Mouse (Mus musculus): ENCODE results near the gene Tnfrsf1b. TPM values are rescaled to one million over a fixed set of nuclear protein-coding genes. Genes with fewer than 3 reads are reported as not detected.
A peak's percentile ranks its signal among the peaks of the same experiment; 100 is the strongest.
"Not testable (repeated sequence)": the region's sequence is repeated elsewhere in the genome, so short reads cannot be mapped to it uniquely, and the experiment has no call there.

The Tnfrsf1b gene
- polyA plus RNA-seq, 1 experiment from 2014 or later: 2.1 TPM

DNA sequence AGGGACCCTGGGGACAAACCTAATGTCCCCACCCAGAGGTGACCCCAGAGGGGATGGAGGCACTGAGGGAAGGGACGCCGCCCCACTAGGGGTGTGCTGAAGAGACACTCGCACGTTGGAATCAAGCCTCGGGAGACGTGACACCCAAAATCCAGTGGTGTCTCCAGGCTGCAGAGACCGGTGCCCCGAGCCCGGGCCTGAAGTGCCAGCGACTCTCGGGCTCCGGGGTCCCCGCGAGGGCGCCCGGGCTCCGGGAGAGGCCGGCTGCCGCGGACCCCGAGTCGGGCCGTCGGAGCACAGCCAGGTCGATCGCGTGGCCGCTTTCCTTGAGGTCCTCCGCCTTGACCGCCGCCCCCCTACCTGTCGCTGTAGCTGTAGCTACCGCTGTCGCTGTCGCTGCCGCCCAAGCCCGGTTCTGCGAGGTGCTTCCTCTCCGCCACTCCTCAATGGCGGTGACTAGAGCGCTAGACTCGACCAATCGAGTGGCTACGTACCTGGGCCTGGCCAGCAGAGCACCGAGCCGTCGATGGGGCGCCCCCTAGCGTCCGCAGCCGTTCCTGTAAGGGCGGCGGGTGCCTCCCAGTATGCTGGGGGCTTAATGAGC is 52.0 kb downstream of the Tnfrsf1b start, which contains the start of gene Vps13d:
Gene Vps13d, minus strand, starts transcription at position 447 of the 604 bp plus-strand sequence.
- Histone ChIP-seq H3K9me3 (ENCODE audit: control insufficient read depth, low read length) (no peaks in the 10 kb centered on the region), H3K36me3 (ENCODE audit: control insufficient read depth, insufficient read depth, low read length) (no peaks in the 10 kb centered on the region)

DNA sequence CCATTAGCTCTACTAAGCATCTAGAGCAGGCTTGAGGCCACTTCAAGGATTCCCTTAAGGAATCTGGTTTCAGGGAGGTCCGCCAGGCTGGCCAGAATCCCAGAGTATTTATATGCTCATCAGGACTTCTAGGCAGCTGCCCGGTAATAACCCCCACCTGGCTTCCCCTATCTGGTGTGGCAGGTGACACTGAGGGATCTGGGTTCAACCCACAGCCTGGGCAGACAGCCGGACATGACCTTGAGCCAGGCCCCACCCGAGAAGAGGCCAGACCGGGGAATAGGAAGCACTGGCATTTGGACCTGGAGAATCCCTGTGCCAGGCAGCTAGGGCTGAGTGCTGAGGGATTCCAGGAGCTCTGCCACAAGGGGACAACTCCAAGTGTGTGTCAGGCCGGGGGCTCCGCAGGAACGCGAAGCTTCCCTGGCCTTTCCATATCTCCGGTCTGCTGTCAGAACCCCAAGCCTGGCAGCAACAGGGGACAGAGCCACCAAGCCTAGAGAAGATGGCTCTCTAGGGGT is 52.6 kb downstream of the Tnfrsf1b start:
- 2% methylated on average over 10 of the region's 10 CpGs for WGBS
- peak overlapping the region; percentile 90 for H3K4me2 ChIP-seq (ENCODE audit: low read depth, low read length, severe bottlenecking)
- DNase-seq (ENCODE audit: low spot score) (peak; percentile 64), ATAC-seq (replicated peaks; ENCODE audit: low FRiP score) (0 out of 2 replicates have a peak, but pooled peaks have one; percentile 1)
- no peaks in the 10 kb centered on the region for H3K9me3 ChIP-seq (ENCODE audit: control insufficient read depth, low read length)
- H3K27ac ChIP-seq (ENCODE audit: low read depth, low read length): no peak overlapping the region
- H3K9ac ChIP-seq (ENCODE audit: low read length): peak overlapping the region; percentile 82
- no peaks in the 10 kb centered on the region for H3K36me3 ChIP-seq (ENCODE audit: control insufficient read depth, insufficient read depth, low read length)
- H3K4me3 ChIP-seq (ENCODE audit: low read depth, low read length): peak overlapping the region; percentile 89
- H3K27me3 ChIP-seq (ENCODE audit: control insufficient read depth, insufficient read depth, low read length): no peaks in the 10 kb centered on the region
- H3K4me1 ChIP-seq (replicated peaks; ENCODE audit: control insufficient read depth, insufficient read depth, low read length): peaks cover 4% of the 10 kb centered on the region

More for the DNA sequence above, 52.0 kb downstream of the Tnfrsf1b start, which contains the start of gene Vps13d:
- DNase-seq (ENCODE audit: low spot score): peak; percentile 97
- WGBS: under 1% methylated on average over 33 of the region's 53 CpGs
- peak within 1 kb of the TSS; percentile 90 for H3K4me2 ChIP-seq (ENCODE audit: low read depth, low read length, severe bottlenecking)
- ATAC-seq (replicated peaks; ENCODE audit: low FRiP score): peak; percentile 94
- no peak within 1 kb of the TSS for H3K27ac ChIP-seq (ENCODE audit: low read depth, low read length)
- peaks cover 4% of the 10 kb centered on the region for H3K4me1 ChIP-seq (replicated peaks; ENCODE audit: control insufficient read depth, insufficient read depth, low read length)
- H3K27me3 ChIP-seq (ENCODE audit: control insufficient read depth, insufficient read depth, low read length): no peaks in the 10 kb centered on the region
- H3K4me3 ChIP-seq (ENCODE audit: low read depth, low read length): peak within 1 kb of the TSS; percentile 89
- H3K9ac ChIP-seq (ENCODE audit: low read length): peak within 1 kb of the TSS; percentile 82

DNA sequence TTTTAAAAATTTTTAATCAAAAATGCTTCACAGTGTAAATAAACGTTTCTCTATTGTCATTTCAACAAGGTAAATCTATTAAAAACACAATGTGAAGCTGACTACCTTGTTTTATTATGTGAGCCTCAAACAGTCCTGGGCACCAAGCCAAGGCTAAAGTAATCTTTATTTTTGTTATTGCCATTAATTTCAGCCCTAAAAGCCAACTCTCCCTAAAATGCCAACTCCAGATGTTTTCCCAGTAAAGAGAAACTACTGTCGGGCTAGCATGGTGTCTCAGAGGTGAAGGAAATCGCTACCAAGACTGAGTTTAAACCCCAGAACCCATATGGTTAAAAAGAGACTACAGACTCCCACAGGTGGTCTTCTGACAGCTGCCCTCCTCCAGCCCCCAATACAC is 53.3 kb downstream of the Tnfrsf1b start:
- WGBS: 58% methylated on average over 3 of the region's 3 CpGs
- Histone ChIP-seq H3K27me3 (ENCODE audit: control insufficient read depth, insufficient read depth, low read length) (no peaks in the 10 kb centered on the region), H3K4me1 (replicated peaks; ENCODE audit: control insufficient read depth, insufficient read depth, low read length) (peaks cover 4% of the 10 kb centered on the region), H3K9ac (ENCODE audit: low read length) (no peak overlapping the region), H3K4me3 (ENCODE audit: low read depth, low read length) (no peak overlapping the region), H3K27ac (ENCODE audit: low read depth, low read length) (no peak overlapping the region), H3K4me2 (ENCODE audit: low read depth, low read length, severe bottlenecking) (no peak overlapping the region), H3K36me3 (ENCODE audit: control insufficient read depth, insufficient read depth, low read length) (no peaks in the 10 kb centered on the region), H3K9me3 (ENCODE audit: control insufficient read depth, low read length) (no peaks in the 10 kb centered on the region)
- ATAC-seq (replicated peaks; ENCODE audit: low FRiP score): no peak
- DNase-seq (ENCODE audit: low spot score): no peak

DNA sequence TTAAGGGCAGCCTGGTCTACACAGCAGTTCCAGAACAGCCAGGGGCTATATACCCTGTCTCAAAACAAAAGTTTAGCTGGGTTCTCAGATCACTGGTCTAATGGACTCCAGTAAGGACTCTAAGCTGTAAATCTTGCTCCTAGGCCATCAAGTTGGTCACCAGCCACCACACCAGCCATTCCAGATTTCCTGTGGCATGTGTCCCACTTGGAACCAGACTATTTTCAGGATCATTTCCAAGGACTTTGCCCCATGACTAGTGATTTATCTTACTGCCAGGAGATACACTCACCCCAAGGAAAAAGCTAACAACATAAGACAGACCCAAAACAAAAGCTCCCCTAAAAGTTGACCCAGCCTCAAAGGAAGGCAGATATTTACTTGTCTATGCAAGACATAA is 54.0 kb downstream of the Tnfrsf1b start:
- H3K27ac ChIP-seq (ENCODE audit: low read depth, low read length): no peak overlapping the region
- no peak for DNase-seq (ENCODE audit: low spot score)
- H3K4me2 ChIP-seq (ENCODE audit: low read depth, low read length, severe bottlenecking): no peak overlapping the region
- H3K9ac ChIP-seq (ENCODE audit: low read length): no peak overlapping the region
- H3K4me1 ChIP-seq (replicated peaks; ENCODE audit: control insufficient read depth, insufficient read depth, low read length): peaks cover 4% of the 10 kb centered on the region
- ATAC-seq (replicated peaks; ENCODE audit: low FRiP score): no peak
- no peak overlapping the region for H3K4me3 ChIP-seq (ENCODE audit: low read depth, low read length)
- no peaks in the 10 kb centered on the region for H3K9me3 ChIP-seq (ENCODE audit: control insufficient read depth, low read length)
- H3K36me3 ChIP-seq (ENCODE audit: control insufficient read depth, insufficient read depth, low read length): no peaks in the 10 kb centered on the region
- no peaks in the 10 kb centered on the region for H3K27me3 ChIP-seq (ENCODE audit: control insufficient read depth, insufficient read depth, low read length)

DNA sequence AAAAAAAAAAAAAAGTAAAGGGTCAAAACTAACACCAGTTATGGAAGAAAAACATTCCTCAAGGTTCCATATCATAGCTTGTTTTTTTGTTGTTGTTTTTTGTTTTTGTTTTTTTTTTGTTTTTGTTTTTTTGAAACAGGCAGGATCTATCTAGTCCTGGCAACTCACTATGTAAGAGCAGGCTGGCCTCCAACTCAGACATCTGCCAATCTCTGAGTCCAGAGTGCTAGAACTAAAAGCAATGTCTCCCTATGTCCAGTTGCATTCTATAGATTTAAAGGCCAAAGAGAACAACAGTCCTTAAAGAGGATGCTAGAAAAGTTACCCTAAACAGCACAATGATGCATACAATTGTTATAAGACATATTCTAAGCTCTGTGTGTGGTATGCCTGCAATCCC is 58.1 kb downstream of the Tnfrsf1b start:
- Histone ChIP-seq H3K36me3 (ENCODE audit: control insufficient read depth, insufficient read depth, low read length) (no peaks in the 10 kb centered on the region; the same call in 1 of the 2 replicates), H3K4me1 (replicated peaks; ENCODE audit: control insufficient read depth, insufficient read depth, low read length) (no peaks in the 10 kb centered on the region), H3K27me3 (ENCODE audit: control insufficient read depth, insufficient read depth, low read length) (no peaks in the 10 kb centered on the region), H3K4me3 (ENCODE audit: low read depth, low read length) (no peak overlapping the region), H3K4me2 (ENCODE audit: low read depth, low read length, severe bottlenecking) (no peak overlapping the region), H3K27ac (ENCODE audit: low read depth, low read length) (no peak overlapping the region), H3K9me3 (ENCODE audit: control insufficient read depth, low read length) (no peaks in the 10 kb centered on the region), H3K9ac (ENCODE audit: low read length) (no peak overlapping the region)
- no peak for ATAC-seq (replicated peaks; ENCODE audit: low FRiP score)
- DNase-seq (ENCODE audit: low spot score): no peak

DNA sequence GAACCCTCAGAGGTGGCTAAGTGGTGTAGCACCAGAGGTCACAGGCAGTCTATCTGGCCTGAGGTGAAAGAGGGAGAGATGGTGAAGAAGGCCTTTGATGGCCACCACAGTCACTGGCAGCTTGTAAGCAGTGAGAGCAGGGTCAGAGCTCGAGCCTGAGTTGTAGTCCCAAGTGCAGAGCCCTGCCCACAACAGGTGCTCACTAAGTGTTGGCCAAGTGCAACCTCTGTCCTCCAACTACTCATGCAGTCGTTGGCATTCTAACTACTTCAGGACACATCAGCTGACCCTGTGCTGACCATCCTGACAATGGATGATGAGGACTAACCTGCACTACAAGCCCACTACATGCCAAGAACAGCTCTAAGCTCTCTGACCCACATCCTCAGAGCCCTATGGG is 59.1 kb downstream of the Tnfrsf1b start:
- H3K4me2 ChIP-seq (ENCODE audit: low read depth, low read length, severe bottlenecking): no peak overlapping the region
- WGBS: 77% methylated on average over 2 of the region's 2 CpGs
- no peaks in the 10 kb centered on the region for H3K27me3 ChIP-seq (ENCODE audit: control insufficient read depth, insufficient read depth, low read length)
- no peak overlapping the region for H3K9ac ChIP-seq (ENCODE audit: low read length)
- DNase-seq (ENCODE audit: low spot score) (no peak), ATAC-seq (replicated peaks; ENCODE audit: low FRiP score) (no peak)
- H3K27ac ChIP-seq (ENCODE audit: low read depth, low read length): no peak overlapping the region
- no peaks in the 10 kb centered on the region; the same call in 1 of the 2 replicates for H3K36me3 ChIP-seq (ENCODE audit: control insufficient read depth, insufficient read depth, low read length)
- H3K4me1 ChIP-seq (replicated peaks; ENCODE audit: control insufficient read depth, insufficient read depth, low read length): no peaks in the 10 kb centered on the region
- H3K4me3 ChIP-seq (ENCODE audit: low read depth, low read length): no peak overlapping the region
- H3K9me3 ChIP-seq (ENCODE audit: control insufficient read depth, low read length): no peaks in the 10 kb centered on the region

DNA sequence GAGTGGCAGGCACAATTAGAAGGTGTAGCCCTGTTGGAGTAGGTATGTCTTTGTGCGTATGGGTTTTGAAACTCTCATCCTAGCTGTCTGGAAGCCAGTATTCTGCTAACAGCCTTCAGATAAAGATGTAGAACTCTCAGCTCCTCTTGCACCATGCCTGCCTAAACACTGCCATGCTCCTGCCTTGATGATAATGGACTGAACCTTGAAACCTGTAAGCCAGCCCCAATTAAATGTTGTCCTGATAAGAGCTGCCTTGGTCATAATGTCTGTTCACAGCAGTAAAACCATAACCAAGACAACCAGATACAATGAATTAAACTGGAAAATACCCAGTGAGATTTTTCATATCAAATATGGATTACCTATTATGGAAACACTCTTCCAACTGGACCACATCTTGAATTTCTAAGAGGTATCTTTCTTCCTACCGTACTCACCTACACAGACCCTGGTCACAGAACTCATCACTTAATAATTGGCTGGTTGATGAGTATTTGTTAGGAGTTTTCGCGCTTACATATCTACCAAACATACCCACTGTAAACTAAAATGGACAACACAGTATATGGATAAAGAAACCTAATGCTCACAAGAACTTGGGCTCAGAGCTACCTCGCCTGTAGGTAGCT is 67.6 kb downstream of the Tnfrsf1b start:
- H3K4me2 ChIP-seq (ENCODE audit: low read depth, low read length, severe bottlenecking): no peak overlapping the region
- ATAC-seq (replicated peaks; ENCODE audit: low FRiP score): no peak
- no peaks in the 10 kb centered on the region for H3K36me3 ChIP-seq (ENCODE audit: control insufficient read depth, insufficient read depth, low read length)
- no peaks in the 10 kb centered on the region for H3K9me3 ChIP-seq (ENCODE audit: control insufficient read depth, low read length)
- H3K4me3 ChIP-seq (ENCODE audit: low read depth, low read length): no peak overlapping the region
- DNase-seq (ENCODE audit: low spot score): no peak
- no peaks in the 10 kb centered on the region for H3K4me1 ChIP-seq (replicated peaks; ENCODE audit: control insufficient read depth, insufficient read depth, low read length)
- no peak overlapping the region for H3K27ac ChIP-seq (ENCODE audit: low read depth, low read length)
- no peak overlapping the region for H3K9ac ChIP-seq (ENCODE audit: low read length)
- WGBS: 95% methylated on average over 5 of the region's 5 CpGs
- H3K27me3 ChIP-seq (ENCODE audit: control insufficient read depth, insufficient read depth, low read length): no peaks in the 10 kb centered on the region

DNA sequence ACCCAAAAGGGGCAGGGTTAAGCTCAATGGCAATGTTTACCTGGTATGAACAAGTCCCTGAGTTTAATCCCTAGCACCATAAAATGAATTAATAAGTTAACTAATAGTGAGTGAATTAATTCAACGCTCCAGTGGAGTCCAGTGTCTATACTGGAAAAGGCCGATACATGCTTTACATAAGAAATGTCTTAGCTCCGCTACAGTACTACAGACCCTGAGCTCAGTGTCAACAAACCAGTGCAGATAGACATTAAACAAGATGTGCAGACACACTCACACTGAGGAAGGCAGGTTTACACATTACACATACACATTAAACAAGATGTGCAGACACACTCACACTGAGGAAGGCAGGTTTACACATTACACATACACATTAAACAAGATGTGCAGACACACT is 81.1 kb downstream of the Tnfrsf1b start:
- not testable (repeated sequence) for ATAC-seq (replicated peaks; ENCODE audit: low FRiP score); H3K36me3 ChIP-seq (ENCODE audit: control insufficient read depth, insufficient read depth, low read length)
- WGBS: 91% methylated on average over 3 of the region's 3 CpGs

More for the DNA sequence above, 81.1 kb downstream of the Tnfrsf1b start:
- H3K27ac ChIP-seq (ENCODE audit: low read depth, low read length); H3K4me3 ChIP-seq (ENCODE audit: low read depth, low read length); H3K9ac ChIP-seq (ENCODE audit: low read length); H3K4me1 ChIP-seq (replicated peaks; ENCODE audit: control insufficient read depth, insufficient read depth, low read length); H3K9me3 ChIP-seq (ENCODE audit: control insufficient read depth, low read length); H3K4me2 ChIP-seq (ENCODE audit: low read depth, low read length, severe bottlenecking); DNase-seq (ENCODE audit: low spot score); H3K27me3 ChIP-seq (ENCODE audit: control insufficient read depth, insufficient read depth, low read length): not testable (repeated sequence)

All from forebrain, embryonic 11.5 days (tissue).